Mouse (Mus musculus) intestine, postnatal 0 days (tissue): Measurements from ENCODE around the gene Foxf1. TPM values are rescaled to one million over a fixed set of nuclear protein-coding genes. Genes with fewer than 3 reads are reported as not detected.

ENCODE experiments used
- ATAC-seq: fragments of 200-750 bp; cut with Nextera tagmentation; 2 replicates; pipeline ENCODE4 v1.8.0; 2017; ENCODE audit warnings: mild to moderate bottlenecking, moderate TSS enrichment, moderate library complexity
- H3K27ac ChIP-seq: fragments of 300-500 bp; sonication (generic); 2 replicates; pipeline ENCODE4 v1.5.1; 2014; ENCODE audit warnings: mild to moderate bottlenecking, low read depth, low read length, moderate library complexity
- H3K27me3 ChIP-seq: fragments of 300-500 bp; sonication (generic); replicated peaks from 2 replicates; pipeline ENCODE4 v1.6.1; 2014; ENCODE audit warnings: low read length, mixed read lengths; ENCODE audit not compliant: control insufficient read depth, insufficient read depth
- H3K36me3 ChIP-seq: fragments of 300-500 bp; sonication (generic); 2 replicates; pipeline ENCODE4 v1.6.1; 2014; ENCODE audit warnings: mild to moderate bottlenecking, moderate library complexity; ENCODE audit not compliant: control insufficient read depth, insufficient read depth
- H3K4me1 ChIP-seq: fragments of 300-500 bp; sonication (generic); replicated peaks from 2 replicates; pipeline ENCODE4 v1.6.1; 2014; ENCODE audit warnings: antibody characterized with exemption, low read length, mixed read lengths; ENCODE audit not compliant: control insufficient read depth, insufficient read depth
- H3K4me2 ChIP-seq: fragments of 300-500 bp; sonication (generic); replicated peaks from 2 replicates; pipeline ENCODE4 v1.6.1; 2014; ENCODE audit warnings: low read depth, mild to moderate bottlenecking, moderate library complexity
- H3K4me3 ChIP-seq: fragments of 300-500 bp; sonication (generic); 2 replicates; pipeline ENCODE4 v1.5.1; 2014; ENCODE audit warnings: low read depth, low read length
- H3K9ac ChIP-seq: fragments of 300-500 bp; sonication (generic); 2 replicates; pipeline ENCODE4 v1.6.1; 2014; ENCODE audit warnings: mild to moderate bottlenecking, low read depth, low read length
- H3K9me3 ChIP-seq: fragments of 300-500 bp; sonication (generic); 2 replicates; pipeline ENCODE4 v1.6.1; 2016; ENCODE audit warnings: mixed run types; ENCODE audit not compliant: control insufficient read depth
- CTCF ChIP-seq: sonication (generic); IDR thresholded peaks from 2 replicates; pipeline ENCODE4 v1.5.1; 2016; ENCODE audit warnings: low read depth, mild to moderate bottlenecking, control low read depth, antibody characterized with exemption, moderate library complexity
- WGBS: fragments of 180-500 bp; shearing (Covaris S2); extraction: QIAGEN DNeasy Blood & Tissue Kit; methylation state at CpG from one replicate; pipeline ENCODE4 v1.1.7; 2014; 5-methylcytosine and 5-hydroxymethylcytosine counted together
- microRNA-seq: library from miRNA; unstranded; fragments of <30 nt; microRNA quantifications from one replicate; pipeline ENCODE4, GENCODE M21; 2016
- polyA plus RNA-seq: library from polyadenylated mRNA; unstranded; fragments of >200 nt; fragmentation: Nextera tagmentation; extraction: Ambion mirVana; gene quantifications from 2 replicates; pipeline ENCODE4 v1.2.1, GENCODE M21; 2015

Foxf1 gene
- polyA plus RNA-seq, 1 experiment from 2014 or later: 50.1 TPM

DNA sequence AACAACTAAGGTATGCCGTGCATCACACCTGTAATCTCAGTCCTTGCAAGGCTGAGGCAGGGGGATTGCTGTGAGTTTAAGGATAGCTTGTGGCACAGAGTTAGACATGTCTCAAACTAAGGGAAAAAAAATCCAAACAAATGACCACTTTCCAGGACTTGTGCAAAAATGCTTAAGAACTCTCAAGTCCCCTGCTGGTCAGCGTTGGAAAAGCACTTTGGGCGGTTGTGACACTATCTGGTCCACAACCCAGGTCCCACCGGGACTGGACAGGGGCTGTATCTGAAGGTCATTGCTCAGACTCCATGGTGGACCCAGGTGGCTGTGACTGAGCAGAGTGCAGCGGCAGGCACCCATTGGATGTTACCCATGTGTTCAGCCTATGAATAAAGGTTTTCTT is 46.3 kb downstream of the Foxf1 start:
- Histone ChIP-seq H3K36me3 (no peaks in the 10 kb centered on the region), H3K27me3 (peaks cover 55% of the 10 kb centered on the region), H3K4me3 (peak overlapping the region; percentile 1; the same call in 1 of the 2 replicates), H3K4me1 (no peaks in the 10 kb centered on the region), H3K9ac (no peak overlapping the region), H3K4me2 (peak overlapping the region; percentile 25; the same call in 1 of the 2 replicates), H3K27ac (no peak overlapping the region), H3K9me3 (no peaks in the 10 kb centered on the region)
- ATAC-seq: no peak
- 35% methylated on average over 5 of the region's 5 CpGs for WGBS
- peak; percentile 70 for TF ChIP-seq CTCF

DNA sequence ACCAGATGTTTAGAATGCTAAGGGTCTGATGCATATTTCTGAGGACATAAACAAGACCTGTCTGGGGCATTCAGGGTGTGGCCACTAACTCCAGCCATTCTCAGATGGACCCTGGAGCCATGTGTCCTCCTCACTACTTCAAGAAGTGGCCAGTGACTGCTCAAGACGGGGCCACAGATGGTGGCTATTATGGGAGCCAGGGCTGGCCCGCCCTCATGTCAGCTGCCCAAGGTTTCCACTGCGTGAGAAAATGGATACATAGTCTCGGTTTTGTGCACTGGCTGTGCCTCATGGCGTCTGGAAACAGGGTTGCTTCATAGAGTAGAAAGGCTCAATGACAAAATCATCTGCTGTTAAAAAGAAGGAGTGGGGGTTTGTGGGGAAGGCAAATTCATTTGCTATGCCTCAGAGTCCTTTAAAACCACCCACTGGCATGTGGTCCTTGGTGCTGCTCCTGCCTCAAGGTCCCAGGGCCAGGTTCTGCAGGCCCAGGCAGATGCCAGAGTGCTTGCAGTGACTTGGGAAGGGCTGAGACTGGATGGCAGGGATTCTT is 48.9 kb downstream of the Foxf1 start:
- H3K4me2 ChIP-seq: no peak overlapping the region
- TF ChIP-seq CTCF: no peak
- H3K4me3 ChIP-seq: no peak overlapping the region
- H3K36me3 ChIP-seq: no peaks in the 10 kb centered on the region
- H3K9me3 ChIP-seq: peaks cover 4% of the 10 kb centered on the region; the same call in 1 of the 2 replicates
- H3K27me3 ChIP-seq: peaks cover 31% of the 10 kb centered on the region
- no peak for ATAC-seq
- H3K4me1 ChIP-seq: no peaks in the 10 kb centered on the region
- no peak overlapping the region for H3K27ac ChIP-seq
- no peak overlapping the region for H3K9ac ChIP-seq
- WGBS: 80% methylated on average over 5 of the region's 5 CpGs

- H3K27ac ChIP-seq: no peak overlapping the region
- no peaks in the 10 kb centered on the region for H3K36me3 ChIP-seq
- no peak for TF ChIP-seq CTCF
- no peak overlapping the region for H3K9ac ChIP-seq
- 83% methylated on average over 10 of the region's 10 CpGs for WGBS
- H3K27me3 ChIP-seq: peaks cover 21% of the 10 kb centered on the region
- H3K4me1 ChIP-seq: no peaks in the 10 kb centered on the region
- H3K4me2 ChIP-seq: no peak overlapping the region
- peaks cover 4% of the 10 kb centered on the region; the same call in 1 of the 2 replicates for H3K9me3 ChIP-seq
- ATAC-seq: no peak
- no peak overlapping the region for H3K4me3 ChIP-seq
Measured at GRCm38 (mm10) chr8:121134102-121134501, 49.9 kb downstream of the Foxf1 start.

DNA sequence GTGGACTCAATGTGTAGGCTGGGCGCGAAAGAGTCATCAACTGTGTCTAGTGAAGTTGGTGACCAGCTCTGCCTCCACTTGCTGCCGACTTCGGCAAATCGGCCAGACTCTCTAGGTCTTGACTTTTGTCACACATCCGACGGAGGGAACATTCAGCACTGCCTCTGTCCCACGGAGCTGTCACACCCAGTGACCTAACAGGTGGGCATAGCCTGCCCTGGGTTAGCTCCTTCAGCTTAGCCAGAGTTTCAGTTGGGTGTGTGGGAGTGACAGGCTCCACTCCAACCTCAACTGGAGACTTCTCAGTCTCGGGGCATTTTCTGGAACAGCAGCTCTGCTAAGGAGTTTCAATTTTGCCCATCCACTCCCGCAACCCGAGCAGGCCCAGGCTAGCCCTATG is 50.3 kb downstream of the Foxf1 start:
- Histone ChIP-seq H3K9me3 (peaks cover 4% of the 10 kb centered on the region; the same call in 1 of the 2 replicates), H3K27ac (no peak overlapping the region), H3K9ac (no peak overlapping the region), H3K27me3 (peaks cover 17% of the 10 kb centered on the region), H3K4me3 (no peak overlapping the region), H3K4me2 (no peak overlapping the region), H3K36me3 (no peaks in the 10 kb centered on the region), H3K4me1 (no peaks in the 10 kb centered on the region)
- ATAC-seq: no peak
- no peak for TF ChIP-seq CTCF
- WGBS: 83% methylated on average over 11 of the region's 11 CpGs

DNA sequence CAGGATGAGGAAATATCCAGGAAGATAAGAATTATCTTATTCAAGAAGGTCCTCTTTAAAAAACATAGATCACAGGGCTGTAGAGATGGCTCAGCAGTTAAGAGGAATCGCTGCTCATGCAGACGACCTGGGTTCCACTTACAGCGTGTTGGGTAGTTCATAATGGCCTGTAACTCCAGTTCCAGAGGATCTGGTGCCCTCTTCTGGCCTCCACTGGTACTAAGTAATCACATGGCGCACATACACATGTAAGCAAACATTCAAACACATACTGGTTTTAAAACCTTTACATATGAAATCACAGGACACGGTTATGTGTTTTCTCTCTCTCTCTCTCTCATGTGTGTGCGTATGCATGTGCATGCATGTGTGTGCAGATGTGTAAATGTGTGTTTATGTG is 52.7 kb downstream of the Foxf1 start:
- Histone ChIP-seq H3K4me3 (no peak overlapping the region), H3K4me2 (no peak overlapping the region), H3K27me3 (no peaks in the 10 kb centered on the region), H3K36me3 (no peaks in the 10 kb centered on the region), H3K27ac (no peak overlapping the region), H3K9ac (no peak overlapping the region), H3K9me3 (peaks cover 4% of the 10 kb centered on the region; the same call in 1 of the 2 replicates), H3K4me1 (no peaks in the 10 kb centered on the region)
- no peak for ATAC-seq
- 93% methylated on average over 6 of the region's 6 CpGs for WGBS
- peak; percentile 20; the same call in 1 of the 2 replicates for TF ChIP-seq CTCF

Small RNAs within 50 kb of the gene (microRNA-seq; reads per million reads assigned to microRNA genes)
- not detected for gene Gm27530

Other genes starting within 250 kb of the Foxf1 start
- gene Mthfsd, start 24.0 kb downstream of the Foxf1 start, polyA plus RNA-seq: 24.9 and 25.1 TPM in 2 replicates
- 0.48 and 0.60 TPM in 2 replicates for gene Foxc2, start 31.8 kb downstream of the Foxf1 start, polyA plus RNA-seq
- 2.6 and 2.8 TPM in 2 replicates for gene Foxl1, start 43.6 kb downstream of the Foxf1 start, polyA plus RNA-seq